Mouse (Mus musculus) left cerebral cortex, adult 11 months (tissue): Measurements from ENCODE around the gene Olfr811.

ENCODE experiments used
- DNase-seq: peaks from one replicate; pipeline ENCODE4 v3.0.0; 2022; ENCODE audit warnings: low spot score

Olfr811 gene

GRCm38 (mm10) chr10:129804296-129804695 is at the start of gene Olfr811:
Gene Olfr811 (minus strand): TSS chr10:129804396.
- no peak for DNase-seq

- no peak for DNase-seq
Observed at GRCm38 (mm10) chr10:129847343-129847742, 43.1 kb upstream of the Olfr811 start.

- DNase-seq = no peak
Observed at GRCm38 (mm10) chr10:129845994-129846393, 41.8 kb upstream of the Olfr811 start, which contains the start of gene Olfr812. Gene Olfr812 (minus strand): TSS chr10:129846094.

- DNase-seq = no peak
Observed at GRCm38 (mm10) chr10:129794817-129795216, 9.4 kb downstream of the Olfr811 start, which contains the start of gene Olfr810. Gene Olfr810 (minus strand): TSS chr10:129794917.

GRCm38 (mm10) chr10:129778123-129778522 is 26.1 kb downstream of the Olfr811 start:
- no peak for DNase-seq

- DNase-seq = no peak
Observed at GRCm38 (mm10) chr10:129774338-129774737, 29.9 kb downstream of the Olfr811 start, which contains the start of gene Olfr809. Gene Olfr809 (plus strand): TSS chr10:129774638.

- DNase-seq = no peak
Observed at GRCm38 (mm10) chr10:129765182-129765581, 39.0 kb downstream of the Olfr811 start, which contains the start of gene Olfr808. Gene Olfr808 (plus strand): TSS chr10:129765482.

GRCm38 (mm10) chr10:129757693-129758092 is 46.5 kb downstream of the Olfr811 start, which contains the start of gene Olfr807:
Gene Olfr807 (minus strand): TSS chr10:129757793.
- no peak for DNase-seq
